Mouse (Mus musculus) C2C12 (cell line): ENCODE measurements around the gene Casz1. TPM values are rescaled to one million over a fixed set of nuclear protein-coding genes. Genes with fewer than 3 reads are reported as not detected.

Experiments used
- H3K27me3 ChIP-seq: one replicate; pipeline ENCODE4 v1.6.1; 2011; ENCODE audit not compliant: control insufficient read depth, insufficient read depth, insufficient read length
- H3K36me3 ChIP-seq: one replicate; pipeline ENCODE4 v1.6.1; 2011; ENCODE audit not compliant: control insufficient read depth, insufficient read depth
- H3K4me3 ChIP-seq: one replicate; pipeline ENCODE4 v1.5.1; 2011; ENCODE audit warnings: mild to moderate bottlenecking, control low read depth; ENCODE audit not compliant: poor library complexity, insufficient read depth, severe bottlenecking
- H3K79me2 ChIP-seq: one replicate; pipeline ENCODE4 v1.6.1; 2011; ENCODE audit not compliant: control insufficient read depth, insufficient read depth
- H3K79me3 ChIP-seq: one replicate; pipeline ENCODE4 v1.6.1; 2011; ENCODE audit warnings: low read depth, control low read depth
- H3ac ChIP-seq: one replicate; pipeline ENCODE3; 2011; ENCODE audit warnings: low read depth; ENCODE audit not compliant: control insufficient read depth, insufficient read length
- CEBPB ChIP-seq: IDR thresholded peaks from one replicate; pipeline ENCODE4 v1.6.1; 2011; ENCODE audit warnings: low read depth, mild to moderate bottlenecking, control low read depth, moderate library complexity
- CTCF ChIP-seq: IDR thresholded peaks from one replicate; pipeline ENCODE4 v1.5.1; 2011; ENCODE audit not compliant: control insufficient read depth, insufficient read depth, insufficient read length
- FOSL1 ChIP-seq: IDR thresholded peaks from one replicate; pipeline ENCODE4 v1.8.0; 2011; ENCODE audit warnings: mild to moderate bottlenecking, low read length; ENCODE audit not compliant: poor library complexity, insufficient read depth, severe bottlenecking
- MAX ChIP-seq: IDR thresholded peaks from one replicate; pipeline ENCODE4 v1.6.1; 2011; ENCODE audit warnings: mild to moderate bottlenecking, control low read depth
- MYOD1 ChIP-seq: IDR thresholded peaks from one replicate; pipeline ENCODE4 v1.6.1; 2011; ENCODE audit warnings: low read depth; ENCODE audit not compliant: control insufficient read depth, insufficient read length
- MYOG ChIP-seq: IDR thresholded peaks from one replicate; pipeline ENCODE4 v1.6.1; 2011; ENCODE audit not compliant: control insufficient read depth, insufficient read length; ENCODE audit errors: extremely low read depth
- USF1 ChIP-seq: IDR thresholded peaks from one replicate; pipeline ENCODE4 v1.6.1; 2011; ENCODE audit warnings: low read depth, mild to moderate bottlenecking, control low read depth, moderate library complexity
- polyA plus RNA-seq: library from polyadenylated mRNA; unstranded; fragments of >200 nt; fragmentation: generic; extraction: Trizol; gene quantifications from one replicate; pipeline ENCODE4 v1.2.1, GENCODE M21; 2012; ENCODE audit warnings: missing spikeins

The Casz1 gene
- polyA plus RNA-seq, 1 experiment, result 0.07 TPM

DNA sequence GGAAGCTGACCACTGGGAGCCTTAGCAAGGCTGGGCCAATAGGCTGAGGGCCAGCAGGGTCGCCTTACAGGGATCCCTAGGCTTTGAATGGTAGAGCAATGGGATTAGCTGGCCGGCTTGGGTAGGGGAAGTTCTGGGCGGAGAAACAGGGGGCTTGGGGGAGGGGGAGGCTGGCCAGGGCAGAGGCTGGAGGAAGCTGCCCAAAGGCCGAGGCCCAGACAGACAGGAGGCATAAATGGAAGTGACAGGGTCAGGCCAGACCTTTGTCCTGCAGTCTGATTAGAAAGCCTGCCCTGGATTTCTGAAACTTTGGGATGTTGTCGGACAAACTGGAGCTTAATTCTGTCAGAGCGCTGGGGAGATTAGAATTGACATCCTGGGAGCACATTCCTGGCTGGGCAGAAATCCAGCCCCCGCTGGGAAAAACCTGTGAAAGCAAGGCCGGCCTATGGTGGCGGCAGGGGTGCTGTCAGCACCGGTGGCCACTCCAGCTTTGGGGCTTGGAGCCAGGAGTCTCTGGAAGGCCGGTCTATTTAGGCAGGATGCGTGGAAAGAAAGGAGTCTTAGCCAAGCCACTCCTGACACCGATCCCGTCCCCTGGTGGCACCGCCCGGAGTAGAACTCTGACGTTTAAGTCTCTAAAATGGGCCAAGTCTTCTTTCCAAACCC lies 76.9 kb downstream of the Casz1 start:
- TF ChIP-seq MYOG (no peak), FOSL1 (no peak), CTCF (no peak), MYOD1 (no peak), USF1 (no peak), MAX (no peak), CEBPB (no peak)
- Histone ChIP-seq H3K4me3 (no peak overlapping the region), H3K36me3 (no peaks in the 10 kb centered on the region), H3ac (no peak overlapping the region), H3K79me2 (no peaks in the 10 kb centered on the region), H3K79me3 (no peaks in the 10 kb centered on the region), H3K27me3 (peaks cover 42% of the 10 kb centered on the region)

DNA sequence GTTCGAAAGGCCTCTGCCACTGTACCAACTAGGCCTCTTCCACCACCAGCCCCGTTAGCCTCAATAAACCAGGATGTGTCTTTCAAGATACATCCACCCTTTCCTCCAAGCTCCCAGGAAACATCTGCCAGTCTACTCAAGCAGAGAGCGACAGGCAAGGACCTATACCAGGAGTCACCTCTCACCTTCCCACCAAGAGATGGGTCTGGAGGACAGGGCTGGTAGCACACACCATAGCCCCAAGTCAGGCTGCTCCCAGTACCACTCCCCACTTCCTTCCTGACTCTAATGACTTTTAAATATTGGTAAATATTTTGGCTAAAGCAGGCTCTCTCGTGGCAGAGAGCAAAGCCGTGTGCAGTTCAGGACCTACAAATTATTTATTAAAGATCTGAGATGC lies 77.6 kb downstream of the Casz1 start:
- no peak overlapping the region for H3K4me3 ChIP-seq
- H3K36me3 ChIP-seq, result no peaks in the 10 kb centered on the region
- TF ChIP-seq FOSL1, result no peak
- no peak for TF ChIP-seq MAX
- TF ChIP-seq MYOG, result no peak
- no peak for TF ChIP-seq USF1
- TF ChIP-seq MYOD1, result no peak
- H3K27me3 ChIP-seq, result peaks cover 45% of the 10 kb centered on the region
- no peak overlapping the region for H3ac ChIP-seq
- H3K79me3 ChIP-seq, result no peaks in the 10 kb centered on the region
- H3K79me2 ChIP-seq, result no peaks in the 10 kb centered on the region

DNA sequence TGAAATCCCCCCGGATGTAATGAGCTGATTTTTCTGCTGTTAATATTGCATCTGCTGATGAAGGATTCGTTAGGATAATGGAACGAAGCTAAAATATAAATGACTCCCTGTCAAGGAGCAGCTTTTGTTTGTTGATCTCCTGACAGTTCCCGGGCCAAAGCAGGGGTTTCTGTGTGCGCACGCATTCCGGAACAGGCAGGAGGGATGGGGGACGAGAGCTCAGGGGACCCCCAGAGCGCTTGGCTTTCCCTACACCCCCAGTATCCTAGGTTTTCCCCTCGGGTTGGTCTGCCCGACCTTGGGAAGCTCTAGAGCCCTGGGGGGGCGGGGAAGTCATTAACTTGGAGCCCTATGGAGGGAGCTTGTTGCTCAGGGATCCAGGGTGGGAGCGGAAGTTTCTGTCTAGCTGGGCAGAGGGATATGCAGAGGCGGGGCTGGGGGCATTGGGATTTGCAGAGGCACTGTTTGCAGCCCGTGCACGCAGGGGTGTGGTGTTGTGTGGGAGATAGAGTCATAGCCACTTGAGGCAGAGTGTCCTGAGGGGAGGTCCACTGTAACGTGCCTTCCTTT lies 78.2 kb downstream of the Casz1 start:
- Histone ChIP-seq H3ac (no peak overlapping the region), H3K36me3 (no peaks in the 10 kb centered on the region), H3K79me3 (no peaks in the 10 kb centered on the region), H3K79me2 (no peaks in the 10 kb centered on the region), H3K27me3 (peaks cover 43% of the 10 kb centered on the region), H3K4me3 (no peak overlapping the region)
- TF ChIP-seq MYOG, result no peak
- no peak for TF ChIP-seq CEBPB
- TF ChIP-seq CTCF, result no peak
- no peak for TF ChIP-seq MYOD1

DNA sequence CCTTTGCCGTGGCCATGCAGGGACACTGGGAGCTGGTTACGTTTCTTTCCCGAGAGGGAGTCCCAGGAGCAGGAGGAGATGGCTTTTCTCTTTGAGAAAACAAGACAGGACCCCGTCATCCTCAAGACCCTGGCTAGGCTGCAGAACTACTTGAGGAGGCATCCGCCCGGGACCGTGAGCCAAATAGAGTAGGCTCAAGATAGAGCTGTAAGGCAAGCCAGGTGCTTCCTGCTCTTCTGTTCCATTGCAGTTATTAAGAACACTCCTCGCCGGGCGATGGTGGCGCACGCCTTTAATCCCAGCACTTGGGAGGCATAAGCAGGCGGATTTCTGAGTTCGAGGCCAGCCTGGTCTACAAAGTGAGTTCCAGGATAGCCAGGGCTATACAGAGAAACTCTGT lies 80.4 kb downstream of the Casz1 start:
- TF ChIP-seq USF1, result no peak
- Histone ChIP-seq H3ac (no peak overlapping the region), H3K27me3 (peaks cover 45% of the 10 kb centered on the region), H3K79me2 (no peaks in the 10 kb centered on the region), H3K79me3 (no peaks in the 10 kb centered on the region), H3K4me3 (no peak overlapping the region), H3K36me3 (no peaks in the 10 kb centered on the region)

DNA sequence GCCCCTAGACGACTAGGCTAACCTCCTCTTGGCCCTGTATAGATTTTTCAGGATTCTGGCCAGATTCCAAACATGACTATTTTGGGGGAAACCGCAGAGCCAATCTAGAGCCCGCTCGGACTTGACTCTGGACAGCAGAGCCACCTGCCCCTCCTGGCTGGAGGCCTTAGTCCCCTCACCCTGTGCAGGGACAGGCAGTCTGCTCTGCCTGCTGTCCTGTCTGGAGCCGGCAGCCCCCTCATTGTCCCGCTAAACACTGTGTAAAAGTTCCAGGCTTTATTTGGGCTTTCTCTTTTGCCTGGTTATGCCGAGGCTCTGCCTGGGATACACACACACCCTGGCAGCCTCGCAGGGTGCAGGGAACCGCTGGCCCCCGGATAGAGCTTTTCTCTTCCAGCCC lies 81.2 kb downstream of the Casz1 start:
- peaks cover 52% of the 10 kb centered on the region for H3K27me3 ChIP-seq
- H3K36me3 ChIP-seq, result no peaks in the 10 kb centered on the region
- H3ac ChIP-seq, result no peak overlapping the region
- no peak for TF ChIP-seq MYOD1
- TF ChIP-seq MAX, result no peak
- TF ChIP-seq CTCF, result no peak
- TF ChIP-seq USF1, result no peak
- TF ChIP-seq FOSL1, result no peak
- TF ChIP-seq CEBPB, result no peak
- TF ChIP-seq MYOG, result no peak
- no peaks in the 10 kb centered on the region for H3K79me2 ChIP-seq
- no peaks in the 10 kb centered on the region for H3K79me3 ChIP-seq
- no peak overlapping the region for H3K4me3 ChIP-seq

DNA sequence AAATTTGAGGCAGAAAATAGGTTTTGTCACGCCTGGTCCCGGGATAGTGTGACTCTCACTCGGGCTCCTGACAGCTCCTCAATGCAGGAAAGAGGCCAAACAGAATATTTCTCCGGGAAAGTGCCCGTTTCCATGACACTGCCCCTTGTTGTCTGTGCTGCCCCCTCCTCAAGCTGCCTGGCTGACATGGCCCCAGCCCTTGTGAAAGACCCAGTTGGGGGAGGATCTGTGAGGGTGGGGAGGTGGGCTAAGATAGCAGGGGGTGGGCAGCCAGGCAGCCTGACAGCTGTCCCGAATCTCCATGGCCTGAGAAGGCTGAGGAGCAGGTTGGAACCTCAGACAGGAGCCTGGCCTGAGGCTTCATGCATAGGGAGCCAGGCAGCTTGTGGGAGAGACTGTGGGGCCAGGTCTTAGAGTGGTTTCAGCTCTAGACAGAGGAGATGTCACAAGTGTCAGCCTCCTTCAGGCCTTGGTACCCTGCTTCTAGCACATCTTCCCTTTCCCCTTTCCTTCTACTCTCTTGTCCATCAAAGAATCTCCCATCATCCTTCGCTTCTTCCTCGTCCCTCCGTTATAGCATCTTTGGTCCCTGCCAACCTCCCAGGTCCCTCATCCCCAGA lies 81.8 kb downstream of the Casz1 start:
- no peak overlapping the region for H3K4me3 ChIP-seq
- H3K79me2 ChIP-seq, result no peaks in the 10 kb centered on the region
- no peaks in the 10 kb centered on the region for H3K36me3 ChIP-seq
- no peak overlapping the region for H3ac ChIP-seq
- no peaks in the 10 kb centered on the region for H3K79me3 ChIP-seq
- H3K27me3 ChIP-seq, result peaks cover 55% of the 10 kb centered on the region
- TF ChIP-seq CEBPB, result no peak
- TF ChIP-seq FOSL1, result no peak
- TF ChIP-seq CTCF, result no peak
- TF ChIP-seq MYOG, result no peak
- no peak for TF ChIP-seq USF1
- no peak for TF ChIP-seq MYOD1
- no peak for TF ChIP-seq MAX
